Mouse (Mus musculus): ENCODE results near the gene Pla2g5. TPM values are rescaled to one million over a fixed set of nuclear protein-coding genes. Genes with fewer than 3 reads are reported as not detected.

Gene Pla2g5
- polyA plus RNA-seq, 1 experiment from 2014 or later, result 0.18 TPM

Other genes starting within 250 kb of the Pla2g5 start
- gene Vwa5b1, start 227.6 kb downstream of the Pla2g5 start, polyA plus RNA-seq (2015; fragmentation: Nextera tagmentation; extraction: Ambion mirVana), result not detected in 2 replicates
- not detected in 2 replicates for gene Pla2g2c, start 138.7 kb downstream of the Pla2g5 start, polyA plus RNA-seq (2015; fragmentation: Nextera tagmentation; extraction: Ambion mirVana)
- gene Ubxn10, start 126.3 kb downstream of the Pla2g5 start, polyA plus RNA-seq (2015; fragmentation: Nextera tagmentation; extraction: Ambion mirVana), result 0.06 and 0.08 TPM in 2 replicates
- 0.06 TPM in 1 of 2 replicates, not detected in the other for gene Pla2g2f, start 105.9 kb downstream of the Pla2g5 start, polyA plus RNA-seq (2015; fragmentation: Nextera tagmentation; extraction: Ambion mirVana)
- gene Pla2g2d, start 87.7 kb downstream of the Pla2g5 start, polyA plus RNA-seq (2015; fragmentation: Nextera tagmentation; extraction: Ambion mirVana), result 0.06 TPM in 1 of 2 replicates, not detected in the other
- gene Gm13030, start 10.5 kb upstream of the Pla2g5 start, polyA plus RNA-seq (2015; fragmentation: Nextera tagmentation; extraction: Ambion mirVana), result not detected in 2 replicates
- not detected in 2 replicates for gene Pla2g2e, start 14.5 kb upstream of the Pla2g5 start, polyA plus RNA-seq (2015; fragmentation: Nextera tagmentation; extraction: Ambion mirVana)
- gene Otud3, start 50.5 kb upstream of the Pla2g5 start, polyA plus RNA-seq (2015; fragmentation: Nextera tagmentation; extraction: Ambion mirVana), result 1.4 and 1.6 TPM in 2 replicates
- gene Rnf186, start 103.6 kb upstream of the Pla2g5 start, polyA plus RNA-seq (2015; fragmentation: Nextera tagmentation; extraction: Ambion mirVana), result 0.33 and 0.82 TPM in 2 replicates
- gene Tmco4, start 109.4 kb upstream of the Pla2g5 start, polyA plus RNA-seq (2015; fragmentation: Nextera tagmentation; extraction: Ambion mirVana), result 2.9 and 3.8 TPM in 2 replicates
- not detected in 2 replicates for gene Htr6, start 212.1 kb upstream of the Pla2g5 start, polyA plus RNA-seq (2015; fragmentation: Nextera tagmentation; extraction: Ambion mirVana)
- 2.6 and 3.0 TPM in 2 replicates for gene Nbl1, start 229.5 kb upstream of the Pla2g5 start, polyA plus RNA-seq (2015; fragmentation: Nextera tagmentation; extraction: Ambion mirVana)

All from liver, embryonic 15.5 days (tissue).